Mouse (Mus musculus) heart, adult 2 months (tissue): ENCODE data around the gene Gm13119. TPM values are rescaled to one million over a fixed set of nuclear protein-coding genes. Genes with fewer than 3 reads are reported as not detected.

Experiments
- DNase-seq, 2 experiments: peaks; one replicate each; pipeline ENCODE4 v3.0.0; 2021
- H3K27ac ChIP-seq: fragments of 200-600 bp; 2 replicates; pipeline ENCODE4 v1.8.1; 2022
- H3K27me3 ChIP-seq: fragments of 200-500 bp; 2 replicates; pipeline ENCODE4 v1.6.1; 2012; ENCODE audit warnings: mild to moderate bottlenecking, low read length, inconsistent platforms, mixed read lengths; ENCODE audit not compliant: control insufficient read depth, insufficient read depth
- H3K36me3 ChIP-seq: fragments of 200-500 bp; 2 replicates; pipeline ENCODE4 v1.6.1; 2012; ENCODE audit warnings: low read length, inconsistent platforms; ENCODE audit not compliant: control insufficient read depth, insufficient read depth
- H3K4me1 ChIP-seq: fragments of 200-500 bp; 2 replicates; pipeline ENCODE4 v1.6.1; 2011; ENCODE audit warnings: low read length; ENCODE audit not compliant: control insufficient read depth, insufficient read depth
- H3K4me3 ChIP-seq: fragments of 200-600 bp; 2 replicates; pipeline ENCODE4 v1.8.1; 2022
- H3K79me2 ChIP-seq: fragments of 200-500 bp; replicated peaks from 2 replicates; pipeline ENCODE4 v1.6.1; 2012; ENCODE audit warnings: mild to moderate bottlenecking, inconsistent platforms, low read length, moderate library complexity, mixed read lengths; ENCODE audit not compliant: control insufficient read depth, insufficient read depth
- H3K9ac ChIP-seq: fragments of 200-500 bp; 2 replicates; pipeline ENCODE4 v1.6.1; 2012; ENCODE audit warnings: low read depth, mild to moderate bottlenecking, control low read depth, inconsistent platforms, low read length, mixed read lengths
- CTCF ChIP-seq: fragments of 200-600 bp; IDR thresholded peaks from 2 replicates; pipeline ENCODE4 v1.8.1; 2022; ENCODE audit warnings: antibody characterized with exemption, mild to moderate bottlenecking, moderate library complexity
- EP300 ChIP-seq: fragments of 200-500 bp; IDR thresholded peaks from 2 replicates; pipeline ENCODE4 v1.6.1; 2011; ENCODE audit warnings: low read depth, low read length, control low read depth; ENCODE audit not compliant: insufficient read depth
- POLR2A ChIP-seq: fragments of 200-500 bp; IDR thresholded peaks from 2 replicates; pipeline ENCODE4 v1.6.1; 2011; ENCODE audit warnings: mild to moderate bottlenecking, low read depth, low read length, control low read depth; ENCODE audit not compliant: insufficient read depth
- WGBS: fragments of 180-500 bp; shearing (Covaris S2); methylation state at CpG from one replicate; pipeline ENCODE4 v1.1.7; 2018; 5-methylcytosine and 5-hydroxymethylcytosine counted together
- intact Hi-C: fragments of 180-260 bp; cut with DNase I; formaldehyde crosslinking; loops from one replicate; pipeline ENCODE4 v1.15.1; 2025
- polyA plus RNA-seq: library from polyadenylated mRNA; depleted of rRNA; stranded (reverse); fragments of >200 nt; gene quantifications from 2 replicates; pipeline ENCODE4 v1.2.3, GENCODE M21; 2012; rRNA removed
- total RNA-seq, 2 experiments: library from RNA; stranded (reverse); gene quantifications; 2 replicates each; pipeline ENCODE4 v1.2.3; 2021

Gm13119 gene
- total and polyA plus RNA-seq, 3 experiments, result not detected

DNA sequence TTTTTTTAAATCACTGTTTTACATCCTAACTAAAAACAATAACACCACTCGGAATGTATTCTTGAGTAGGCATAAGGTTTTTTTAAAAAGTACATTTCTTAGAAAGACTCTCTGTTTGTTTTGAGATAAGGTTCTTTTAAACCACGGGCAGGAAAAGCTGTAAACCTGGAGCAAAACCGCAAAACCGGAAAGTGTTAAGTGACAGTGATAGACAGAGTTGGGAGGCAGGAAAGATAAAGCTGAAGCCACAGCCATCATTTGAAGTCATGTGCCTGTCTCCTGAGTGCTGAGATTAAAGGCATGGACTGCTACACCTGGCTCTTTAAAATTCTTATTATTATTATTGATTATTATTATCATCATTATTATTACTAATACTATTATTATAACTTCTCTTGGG lies 45.0 kb downstream of the Gm13119 start:
- intact Hi-C loops, result no loop called here
- 12% methylated on average over 4 of the region's 4 CpGs for WGBS
- Histone ChIP-seq H3K4me3 (no peak overlapping the region), H3K79me2 (no peaks in the 10 kb centered on the region), H3K4me1 (peaks cover 2% of the 10 kb centered on the region), H3K27me3 (peaks cover 2% of the 10 kb centered on the region; the same call in 1 of the 2 replicates), H3K9ac (no peak overlapping the region), H3K36me3 (no peaks in the 10 kb centered on the region), H3K27ac (no peak overlapping the region)
- no peak for DNase-seq
- TF ChIP-seq EP300, result no peak
- no peak for TF ChIP-seq POLR2A
- TF ChIP-seq CTCF, result no peak

DNA sequence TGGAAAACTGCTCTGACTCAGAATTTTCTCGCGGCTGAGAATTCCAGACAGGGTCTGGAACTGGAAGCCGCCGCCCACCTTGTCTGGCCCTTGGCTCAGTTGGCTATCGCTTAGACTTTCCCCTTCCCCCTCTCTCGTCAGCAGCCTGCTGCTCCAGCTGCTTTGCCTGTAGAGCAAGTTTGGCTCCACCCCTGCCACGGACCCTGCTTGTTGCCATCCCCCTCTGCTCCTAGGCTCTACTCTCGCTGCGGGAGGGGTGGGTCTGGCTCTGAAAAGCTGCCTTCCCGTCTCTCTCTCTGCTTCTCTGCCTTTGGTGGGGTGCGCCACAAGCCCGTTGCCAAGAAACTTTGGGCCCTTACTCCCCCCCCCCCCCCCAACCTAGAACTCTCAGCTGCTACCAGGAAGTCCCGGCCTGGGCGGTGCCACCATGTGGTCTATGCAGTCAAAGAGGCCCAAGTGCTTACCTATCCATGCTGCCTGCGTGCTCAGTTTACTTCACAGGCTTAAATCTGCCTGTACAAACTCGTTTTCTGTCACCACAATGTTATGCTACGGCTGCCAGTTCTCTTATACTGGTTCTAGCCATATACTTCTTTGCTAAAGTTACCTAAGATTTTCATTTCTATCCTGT lies 46.8 kb downstream of the Gm13119 start:
- Histone ChIP-seq H3K79me2 (no peaks in the 10 kb centered on the region), H3K27me3 (peaks cover 2% of the 10 kb centered on the region; the same call in 1 of the 2 replicates), H3K27ac (no peak overlapping the region), H3K4me1 (peaks cover 2% of the 10 kb centered on the region), H3K4me3 (no peak overlapping the region), H3K9ac (peak overlapping the region; percentile 59), H3K36me3 (no peaks in the 10 kb centered on the region)
- TF ChIP-seq CTCF (no peak), EP300 (no peak), POLR2A (no peak)
- DNase-seq, result peak in 1 of 2 experiments; percentile 2
- intact Hi-C loops, result no loop called here
- 6% methylated on average over 17 of the region's 17 CpGs for WGBS

DNA sequence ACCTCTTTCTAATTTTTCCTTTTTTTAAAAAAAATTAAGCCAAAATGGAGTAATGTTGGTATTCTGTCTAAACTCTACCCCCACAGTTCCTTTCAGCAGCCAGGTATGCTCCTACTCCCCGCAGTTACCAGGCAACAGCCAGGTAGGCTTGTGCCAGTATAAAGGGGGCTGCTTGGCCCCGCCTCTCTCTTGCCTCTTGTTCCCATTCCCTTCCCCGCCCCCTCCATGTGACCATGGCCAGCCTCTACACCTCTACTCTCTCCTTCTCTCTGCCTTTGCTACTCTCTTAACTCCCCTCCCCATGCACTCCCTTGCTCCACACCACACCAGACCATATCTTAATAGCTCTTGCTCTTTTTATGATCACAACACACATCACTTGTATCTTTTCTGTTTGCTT lies 48.5 kb downstream of the Gm13119 start:
- Histone ChIP-seq H3K9ac (no peak overlapping the region), H3K27me3 (peaks cover 2% of the 10 kb centered on the region; the same call in 1 of the 2 replicates), H3K36me3 (no peaks in the 10 kb centered on the region), H3K79me2 (no peaks in the 10 kb centered on the region), H3K4me3 (no peak overlapping the region), H3K4me1 (peaks cover 2% of the 10 kb centered on the region), H3K27ac (no peak overlapping the region)
- intact Hi-C loops, result no loop called here
- TF ChIP-seq EP300, result no peak
- no peak for TF ChIP-seq POLR2A
- 73% methylated on average over 3 of the region's 3 CpGs for WGBS
- no peak for DNase-seq

DNA sequence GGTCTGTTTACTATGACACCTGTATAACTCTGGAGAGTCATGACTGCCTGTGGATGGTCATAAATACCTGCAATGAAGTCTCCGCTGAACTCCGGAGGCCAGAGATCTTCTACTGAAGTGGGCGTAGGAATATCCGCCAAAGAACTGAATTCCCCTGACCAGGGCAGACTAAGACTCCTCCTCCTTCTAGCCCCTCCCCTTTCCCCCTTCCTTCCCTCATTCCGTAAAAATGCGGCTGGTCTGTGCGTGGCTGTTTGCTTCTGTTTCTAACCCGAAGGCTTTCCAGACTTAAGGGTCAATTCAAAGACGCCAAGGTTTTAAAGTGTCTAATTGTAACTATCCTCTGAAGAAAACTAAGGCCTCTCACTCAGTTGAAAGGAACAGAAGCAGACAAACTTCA lies 50.5 kb downstream of the Gm13119 start, which contains the start of gene Pramef12:
Gene Pramef12, minus strand, starts transcription at position 175 of the 400 bp plus-strand sequence.
- 68% methylated on average over 9 of the region's 9 CpGs for WGBS
- H3K36me3 ChIP-seq, result no peaks in the 10 kb centered on the region
- no peak within 1 kb of the TSS for H3K4me3 ChIP-seq
- no peak for DNase-seq
- H3K4me1 ChIP-seq, result peaks cover 2% of the 10 kb centered on the region
- peaks cover 2% of the 10 kb centered on the region; the same call in 1 of the 2 replicates for H3K27me3 ChIP-seq
- intact Hi-C loops, result no loop called here
- no peak within 1 kb of the TSS for H3K27ac ChIP-seq
- TF ChIP-seq POLR2A, result no peak
- TF ChIP-seq CTCF, result no peak
- TF ChIP-seq EP300, result no peak
- H3K79me2 ChIP-seq, result no peaks in the 10 kb centered on the region
- no peak within 1 kb of the TSS for H3K9ac ChIP-seq

Other genes with a start within 250 kb of the Gm13119 start
- gene Oog3, start 195.3 kb upstream of the Gm13119 start, total RNA-seq, result not detected
- gene Oog3, start 195.3 kb upstream of the Gm13119 start, polyA plus RNA-seq, result not detected in 2 replicates
- not detected for gene Oog2, start 167.2 kb upstream of the Gm13119 start, total RNA-seq
- gene Oog2, start 167.2 kb upstream of the Gm13119 start, polyA plus RNA-seq, result not detected in 2 replicates
- gene C87977, start 144.6 kb upstream of the Gm13119 start, total RNA-seq, result not detected
- not detected in 2 replicates for gene C87977, start 144.6 kb upstream of the Gm13119 start, polyA plus RNA-seq
- gene Pramel5, start 77.5 kb upstream of the Gm13119 start, total RNA-seq, result not detected
- not detected in 2 replicates for gene Pramel5, start 77.5 kb upstream of the Gm13119 start, polyA plus RNA-seq
- not detected for gene Gm13128, start 27.7 kb upstream of the Gm13119 start, total RNA-seq
- not detected in 2 replicates for gene Gm13128, start 27.7 kb upstream of the Gm13119 start, polyA plus RNA-seq
- gene Pramef20, start 20.0 kb downstream of the Gm13119 start, total RNA-seq, result not detected
- gene Pramef20, start 20.0 kb downstream of the Gm13119 start, polyA plus RNA-seq, result not detected in 2 replicates
- gene Pramef12, start 50.5 kb downstream of the Gm13119 start, total RNA-seq, result not detected
- gene Pramef12, start 50.5 kb downstream of the Gm13119 start, polyA plus RNA-seq, result 0.08 TPM in 1 of 2 replicates, not detected in the other
- not detected for gene 1700012P22Rik, start 80.8 kb downstream of the Gm13119 start, total RNA-seq
- not detected in 2 replicates for gene 1700012P22Rik, start 80.8 kb downstream of the Gm13119 start, polyA plus RNA-seq
- gene Gm9944, start 95.4 kb downstream of the Gm13119 start, total RNA-seq, result not detected
- not detected in 2 replicates for gene Gm9944, start 95.4 kb downstream of the Gm13119 start, polyA plus RNA-seq
- gene Aadacl3, start 105.8 kb downstream of the Gm13119 start, total RNA-seq, result not detected
- gene Aadacl3, start 105.8 kb downstream of the Gm13119 start, polyA plus RNA-seq, result not detected in 2 replicates
- not detected for gene 9430007A20Rik, start 161.9 kb downstream of the Gm13119 start, total RNA-seq
- gene 9430007A20Rik, start 161.9 kb downstream of the Gm13119 start, polyA plus RNA-seq, result not detected in 2 replicates
- not detected for gene Gm13124, start 207.2 kb downstream of the Gm13119 start, total RNA-seq
- gene Gm13124, start 207.2 kb downstream of the Gm13119 start, polyA plus RNA-seq, result not detected in 2 replicates